Mouse (Mus musculus): ENCODE measurements around the gene 2610001J05Rik. TPM values are rescaled to one million over a fixed set of nuclear protein-coding genes. Genes with fewer than 3 reads are reported as not detected.

Gene 2610001J05Rik
- total RNA-seq, 2 experiments from 2014 or later: 41.2 to 42.1 TPM

GRCm38 (mm10) chr6:13836967-13837570 is 34.2 kb downstream of the 2610001J05Rik start:
- DNase-seq (ENCODE audit: low spot score in 2 of 2): no peak

- DNase-seq (ENCODE audit: low spot score in 2 of 2): no peak
Observed at GRCm38 (mm10) chr6:13835720-13836665, 35.3 kb downstream of the 2610001J05Rik start.

GRCm38 (mm10) chr6:13832770-13833169 is 38.5 kb downstream of the 2610001J05Rik start:
- DNase-seq (ENCODE audit: low spot score in 2 of 2): no peak

GRCm38 (mm10) chr6:13828877-13829276 is 42.4 kb downstream of the 2610001J05Rik start:
- DNase-seq (ENCODE audit: low spot score in 2 of 2): no peak

Other genes starting within 250 kb of the 2610001J05Rik start
- gene Bmt2, start 193.6 kb downstream of the 2610001J05Rik start, total RNA-seq (2021): 10 to 100 TPM; 16.9 to 17.0 TPM
- gene Gpr85, start 31.6 kb downstream of the 2610001J05Rik start, total RNA-seq (2021): 1 to 10 TPM; 3.0 to 3.9 TPM